Mouse (Mus musculus): ENCODE data around the gene Nmur2.

Gene Nmur2

GRCm38 (mm10) chr11:56040917-56041316, at the start of gene Nmur2:
Nmur2 (minus strand) TSS chr11:56041010.
- DNase-seq: no peak

- no peak for DNase-seq
These were observed 48.4 kb upstream of the Nmur2 start for GRCm38 (mm10) chr11:56089127-56089689.

GRCm38 (mm10) chr11:56072131-56072530, 31.3 kb upstream of the Nmur2 start:
- DNase-seq: no peak

GRCm38 (mm10) chr11:56069658-56070057, 28.8 kb upstream of the Nmur2 start:
- no peak for DNase-seq

GRCm38 (mm10) chr11:56065147-56065546, 24.3 kb upstream of the Nmur2 start:
- DNase-seq: no peak

GRCm38 (mm10) chr11:56064575-56064974, 23.8 kb upstream of the Nmur2 start:
- no peak for DNase-seq

- DNase-seq: no peak
These were observed 18.4 kb upstream of the Nmur2 start for GRCm38 (mm10) chr11:56059236-56059635.

- DNase-seq: no peak
These were observed 13.6 kb upstream of the Nmur2 start for GRCm38 (mm10) chr11:56054439-56054838.

- no peak for DNase-seq
These were observed 14.0 kb downstream of the Nmur2 start for GRCm38 (mm10) chr11:56026854-56027253.

- DNase-seq: peak in 1 of 2 experiments; percentile 10
These were observed 14.9 kb downstream of the Nmur2 start for GRCm38 (mm10) chr11:56025746-56026570.

GRCm38 (mm10) chr11:56013510-56014057, 27.2 kb downstream of the Nmur2 start:
- no peak for DNase-seq

- DNase-seq: no peak
These were observed 28.4 kb downstream of the Nmur2 start for GRCm38 (mm10) chr11:56012396-56012795.

GRCm38 (mm10) chr11:56008277-56008676, 32.5 kb downstream of the Nmur2 start:
- no peak for DNase-seq

- DNase-seq: no peak
These were observed 48.0 kb downstream of the Nmur2 start for GRCm38 (mm10) chr11:55992799-55993198.

GRCm38 (mm10) chr11:55992148-55992547, 48.7 kb downstream of the Nmur2 start:
- no peak for DNase-seq

- DNase-seq: peak in 1 of 2 experiments; percentile 7
These were observed 49.2 kb downstream of the Nmur2 start for GRCm38 (mm10) chr11:55991505-55992066.

- DNase-seq: no peak
These were observed 56.2 kb downstream of the Nmur2 start for GRCm38 (mm10) chr11:55984643-55985042.

GRCm38 (mm10) chr11:55981656-55982055, 59.2 kb downstream of the Nmur2 start:
- DNase-seq: peak in 1 of 2 experiments; percentile 27

- DNase-seq: no peak
These were observed 62.7 kb downstream of the Nmur2 start for GRCm38 (mm10) chr11:55978146-55978545.

Data from kidney, postnatal 25 days (tissue).